Mouse (Mus musculus): ENCODE measurements at regions not wholly inside any gene's neighbourhood (a gene's known extent, or its start where the extent isn't known, plus 50 kb on each side); places are given as distances from the start of the nearest gene placed in this dataset.

DNA sequence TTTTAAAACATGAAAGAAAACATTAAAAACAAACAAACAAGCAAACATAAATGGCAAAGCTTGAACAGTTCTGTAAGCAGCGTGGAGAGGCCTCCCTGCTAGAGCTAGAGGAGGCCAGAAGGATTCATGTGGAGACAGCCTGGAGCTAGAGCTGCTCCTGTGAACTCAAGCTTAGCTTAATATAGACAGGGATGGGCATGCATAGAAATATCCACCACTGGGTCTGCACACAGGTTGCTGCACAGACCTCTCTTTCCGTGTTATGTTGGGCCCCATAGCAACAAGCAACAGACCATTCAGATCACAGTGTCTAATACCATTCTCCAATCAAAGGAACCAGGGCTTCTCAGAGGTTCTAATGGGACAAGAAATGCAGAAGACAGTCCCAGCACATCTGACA lies 122.9 kb upstream of the Magi3 start:
- Histone ChIP-seq H3K4me1 (ENCODE audit: control insufficient read depth, insufficient read depth, low read length) (peaks cover 9% of the 10 kb centered on the region), H3K4me3 (ENCODE audit: insufficient read depth, low read length) (no peak overlapping the region), H3K27ac (ENCODE audit: insufficient read depth, low read length) (no peak overlapping the region)
- TF ChIP-seq CTCF (IDR thresholded peaks at IDR 0.05; ENCODE audit: borderline replicate concordance, insufficient read depth, low read length) (no peak), POLR2A (IDR thresholded peaks at IDR 0.05; ENCODE audit: low read depth, low read length) (no peak)

DNA sequence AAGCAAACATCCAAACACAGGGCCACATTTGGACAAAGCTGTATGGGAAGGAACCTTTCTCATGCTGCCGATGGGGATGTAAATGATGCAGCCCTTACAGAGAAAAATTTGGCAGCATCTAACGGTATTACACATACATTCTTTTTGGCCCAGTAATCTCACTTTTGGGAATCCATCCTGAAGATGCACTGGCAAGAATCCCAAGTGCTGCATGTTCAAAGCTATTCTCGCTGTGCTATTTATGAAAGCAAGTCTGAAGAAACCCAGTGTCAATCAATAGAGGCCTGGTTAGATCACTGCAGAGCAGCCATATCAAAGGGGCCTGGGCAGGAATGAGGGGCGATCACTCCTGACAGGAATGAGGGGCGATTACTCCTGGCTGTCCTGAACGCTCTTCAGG lies 122.0 kb upstream of the Magi3 start:
- Histone ChIP-seq H3K27ac (ENCODE audit: insufficient read depth, low read length) (peak overlapping the region; percentile 69), H3K4me1 (ENCODE audit: control insufficient read depth, insufficient read depth, low read length) (peaks cover 9% of the 10 kb centered on the region), H3K4me3 (ENCODE audit: insufficient read depth, low read length) (no peak overlapping the region)
- no peak for TF ChIP-seq CTCF (IDR thresholded peaks at IDR 0.05; ENCODE audit: borderline replicate concordance, insufficient read depth, low read length)
- TF ChIP-seq POLR2A (IDR thresholded peaks at IDR 0.05; ENCODE audit: low read depth, low read length): no peak

GRCm38 (mm10) chr3:104340331-104340730 lies 120.2 kb upstream of the Magi3 start:
- no peak for TF ChIP-seq CTCF (IDR thresholded peaks at IDR 0.05; ENCODE audit: borderline replicate concordance, insufficient read depth, low read length)
- no peak for TF ChIP-seq POLR2A (IDR thresholded peaks at IDR 0.05; ENCODE audit: low read depth, low read length)
- peaks cover 9% of the 10 kb centered on the region for H3K4me1 ChIP-seq (ENCODE audit: control insufficient read depth, insufficient read depth, low read length)
- no peak overlapping the region for H3K4me3 ChIP-seq (ENCODE audit: insufficient read depth, low read length)
- H3K27ac ChIP-seq (ENCODE audit: insufficient read depth, low read length): no peak overlapping the region

- Histone ChIP-seq H3K4me1 (ENCODE audit: control insufficient read depth, insufficient read depth, low read length) (0 out of 2 replicates have a peak, but pooled peaks cover 3% of the 10 kb centered on the region), H3K4me3 (ENCODE audit: insufficient read depth, low read length) (no peak overlapping the region), H3K27ac (ENCODE audit: insufficient read depth, low read length) (no peak overlapping the region)
- TF ChIP-seq CTCF (IDR thresholded peaks at IDR 0.05; ENCODE audit: borderline replicate concordance, insufficient read depth, low read length) (no peak), POLR2A (IDR thresholded peaks at IDR 0.05; ENCODE audit: low read depth, low read length) (no peak)
Measured at GRCm38 (mm10) chr3:104336867-104337266, 116.7 kb upstream of the Magi3 start.

- TF ChIP-seq POLR2A (IDR thresholded peaks at IDR 0.05; ENCODE audit: low read depth, low read length): no peak
- no peak for TF ChIP-seq CTCF (IDR thresholded peaks at IDR 0.05; ENCODE audit: borderline replicate concordance, insufficient read depth, low read length)
- no peak overlapping the region for H3K27ac ChIP-seq (ENCODE audit: insufficient read depth, low read length)
- no peak overlapping the region for H3K4me3 ChIP-seq (ENCODE audit: insufficient read depth, low read length)
- 0 out of 2 replicates have a peak, but pooled peaks cover 3% of the 10 kb centered on the region for H3K4me1 ChIP-seq (ENCODE audit: control insufficient read depth, insufficient read depth, low read length)
Measured at GRCm38 (mm10) chr3:104336308-104336707, 116.1 kb upstream of the Magi3 start.

DNA sequence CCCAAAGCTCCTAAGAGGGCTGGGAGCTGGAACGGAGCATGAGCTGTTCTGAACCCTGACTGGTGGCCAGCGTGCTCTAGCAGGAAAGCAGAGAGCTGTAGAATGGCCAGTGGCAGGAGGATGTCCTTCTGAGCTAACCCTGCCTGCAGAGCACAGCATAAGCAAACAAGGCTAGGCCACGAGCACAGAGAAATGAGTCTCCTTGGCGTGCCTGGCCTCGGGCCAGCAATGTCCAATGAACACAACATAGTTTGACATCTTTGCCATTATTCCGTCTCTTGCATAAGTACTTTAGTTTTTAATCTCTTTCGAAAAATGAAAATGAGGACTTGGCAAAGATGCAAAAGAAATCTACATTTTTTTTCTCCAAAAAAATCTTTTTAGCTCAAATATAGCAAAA lies 114.6 kb upstream of the Magi3 start:
- Histone ChIP-seq H3K27ac (ENCODE audit: insufficient read depth, low read length) (no peak overlapping the region), H3K4me3 (ENCODE audit: insufficient read depth, low read length) (no peak overlapping the region), H3K4me1 (ENCODE audit: control insufficient read depth, insufficient read depth, low read length) (no peaks in the 10 kb centered on the region)
- TF ChIP-seq POLR2A (IDR thresholded peaks at IDR 0.05; ENCODE audit: low read depth, low read length): no peak
- no peak for TF ChIP-seq CTCF (IDR thresholded peaks at IDR 0.05; ENCODE audit: borderline replicate concordance, insufficient read depth, low read length)

- H3K4me3 ChIP-seq (ENCODE audit: insufficient read depth, low read length): no peak overlapping the region
- TF ChIP-seq POLR2A (IDR thresholded peaks at IDR 0.05; ENCODE audit: low read depth, low read length) (no peak), CTCF (IDR thresholded peaks at IDR 0.05; ENCODE audit: borderline replicate concordance, insufficient read depth, low read length) (no peak)
- H3K4me1 ChIP-seq (ENCODE audit: control insufficient read depth, insufficient read depth, low read length): no peaks in the 10 kb centered on the region
- H3K27ac ChIP-seq (ENCODE audit: insufficient read depth, low read length): no peak overlapping the region
Measured at GRCm38 (mm10) chr3:104333345-104333744, 113.2 kb upstream of the Magi3 start.

GRCm38 (mm10) chr3:104330646-104331045 lies 110.5 kb upstream of the Magi3 start:
- Histone ChIP-seq H3K27ac (ENCODE audit: insufficient read depth, low read length) (no peak overlapping the region), H3K4me3 (ENCODE audit: insufficient read depth, low read length) (no peak overlapping the region), H3K4me1 (ENCODE audit: control insufficient read depth, insufficient read depth, low read length) (no peaks in the 10 kb centered on the region)
- TF ChIP-seq CTCF (IDR thresholded peaks at IDR 0.05; ENCODE audit: borderline replicate concordance, insufficient read depth, low read length) (no peak), POLR2A (IDR thresholded peaks at IDR 0.05; ENCODE audit: low read depth, low read length) (no peak)

DNA sequence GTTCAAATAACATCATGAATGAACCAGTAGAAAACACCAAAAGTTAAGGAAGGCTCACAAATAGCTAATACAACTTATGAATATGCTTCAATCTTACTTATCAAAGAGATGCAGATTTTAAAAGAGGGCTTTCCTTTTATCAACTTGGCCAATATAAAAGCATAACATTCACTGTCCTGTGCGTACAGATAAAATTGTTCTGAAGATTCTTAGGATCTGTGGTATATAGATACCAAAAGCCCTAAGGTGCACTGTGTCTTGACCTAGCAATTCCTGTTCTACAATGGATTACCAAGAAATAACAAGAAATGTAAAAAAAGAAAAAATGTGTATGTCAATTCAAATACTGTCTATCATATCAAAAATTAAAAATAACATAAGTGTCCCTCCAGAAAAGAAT lies 107.7 kb upstream of the Magi3 start:
- H3K4me3 ChIP-seq (ENCODE audit: insufficient read depth, low read length): no peak overlapping the region
- H3K4me1 ChIP-seq (ENCODE audit: control insufficient read depth, insufficient read depth, low read length): no peaks in the 10 kb centered on the region; the same call in 1 of the 2 replicates
- H3K27ac ChIP-seq (ENCODE audit: insufficient read depth, low read length): no peak overlapping the region
- TF ChIP-seq POLR2A (IDR thresholded peaks at IDR 0.05; ENCODE audit: low read depth, low read length) (no peak), CTCF (IDR thresholded peaks at IDR 0.05; ENCODE audit: borderline replicate concordance, insufficient read depth, low read length) (no peak)

DNA sequence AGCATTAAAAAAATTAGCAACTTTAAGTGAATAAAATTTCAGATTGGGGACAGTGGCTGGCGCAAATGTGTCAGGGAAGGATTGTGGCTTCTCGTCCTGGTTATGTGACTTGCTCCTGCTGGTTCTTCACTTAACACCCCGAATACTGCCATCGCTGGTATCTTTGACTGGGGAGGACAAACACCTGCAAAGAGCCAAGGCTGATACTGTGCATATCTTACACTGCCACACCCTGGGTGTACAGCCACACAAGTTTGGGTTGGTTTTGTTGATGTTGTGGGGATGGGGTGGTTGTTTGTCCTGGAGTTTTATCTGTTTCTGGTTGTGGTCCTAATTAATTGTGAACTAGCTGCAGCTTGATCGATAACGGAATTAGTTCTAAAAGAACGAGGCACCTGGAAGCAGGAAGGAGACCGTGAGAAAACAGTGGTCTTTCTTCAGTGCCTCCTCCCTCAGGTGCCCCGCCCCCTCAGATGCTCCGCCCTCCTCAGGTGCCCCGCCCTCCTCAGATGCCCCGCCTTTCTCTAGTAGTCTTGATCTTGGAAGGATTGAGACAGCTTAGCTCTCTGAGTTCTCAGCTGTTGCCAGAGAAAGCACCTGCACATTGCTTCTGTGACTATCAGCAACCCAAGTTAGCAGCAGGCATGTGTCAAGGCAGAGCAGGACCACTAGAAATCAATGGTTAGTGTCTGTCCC lies 107.0 kb upstream of the Magi3 start:
- no peak for TF ChIP-seq CTCF (IDR thresholded peaks at IDR 0.05; ENCODE audit: borderline replicate concordance, insufficient read depth, low read length)
- Histone ChIP-seq H3K4me3 (ENCODE audit: insufficient read depth, low read length) (no peak overlapping the region), H3K27ac (ENCODE audit: insufficient read depth, low read length) (no peak overlapping the region), H3K4me1 (ENCODE audit: control insufficient read depth, insufficient read depth, low read length) (no peaks in the 10 kb centered on the region; the same call in 1 of the 2 replicates)
